Mouse (Mus musculus) ovary, postnatal 36 days (tissue): Measurements from ENCODE around the gene Gm21764.
"Not testable (repeated sequence)": the region's sequence is repeated elsewhere in the genome, so short reads cannot be mapped to it uniquely, and the experiment has no call there.

Experiments used
- DNase-seq: peaks from one replicate; pipeline ENCODE4 v3.0.0; 2022; ENCODE audit warnings: low spot score, mixed read lengths

Gm21764 gene

DNA sequence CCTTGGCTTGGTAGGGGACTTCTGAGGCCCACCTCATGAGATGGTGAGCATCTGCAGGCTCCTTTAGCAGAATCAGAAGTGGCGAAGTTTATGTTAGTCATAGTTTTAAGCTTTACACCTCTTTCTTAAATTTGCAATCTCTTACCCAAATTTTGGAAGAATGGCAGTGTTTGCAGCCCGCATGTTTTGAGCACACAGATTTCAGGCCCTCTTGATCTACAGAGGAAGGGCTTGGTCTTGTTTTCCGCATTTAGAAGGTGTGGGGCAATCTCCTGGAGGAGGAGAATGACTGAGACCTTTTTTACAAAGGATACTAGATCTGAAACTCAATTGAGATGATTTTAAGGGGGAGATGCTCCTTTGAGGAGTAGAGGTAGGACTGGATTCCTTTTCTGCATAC, at the start of gene Gm21764:
Gm21764 (minus strand) TSS at position 101 of the 400 bp plus-strand sequence.
- not testable (repeated sequence) for DNase-seq

DNA sequence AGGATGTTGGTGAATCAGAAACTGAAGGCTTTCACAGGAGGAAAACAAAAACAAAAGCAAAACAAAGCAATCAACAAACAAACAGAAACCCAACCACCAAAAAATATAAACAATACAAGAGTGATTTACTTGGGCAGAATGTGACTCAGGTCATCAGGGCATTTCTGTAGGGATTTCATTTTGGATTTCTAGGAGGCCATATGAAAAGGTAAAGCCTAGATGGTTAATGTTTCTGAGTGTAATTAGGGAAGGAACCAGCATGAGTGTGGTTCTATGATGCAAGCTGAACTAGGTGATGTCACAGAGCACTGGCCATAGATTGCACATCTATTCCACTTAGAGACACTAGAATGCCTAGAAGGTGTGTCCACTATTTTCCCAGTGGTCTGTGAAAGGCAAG, 27.2 kb upstream of the Gm21764 start, which contains the start of gene Ssty1:
Ssty1 (plus strand) TSS at position 301 of the 400 bp plus-strand sequence.
- DNase-seq: not testable (repeated sequence)
